Mouse (Mus musculus): ENCODE results near the gene Rbm47. TPM values are rescaled to one million over a fixed set of nuclear protein-coding genes. Genes with fewer than 3 reads are reported as not detected.

Rbm47 gene
- polyA plus RNA-seq, 1 experiment from 2014 or later, result 5.1 TPM

- no peaks in the 10 kb centered on the region for H3K36me3 ChIP-seq
- no peaks in the 10 kb centered on the region for H3K27me3 ChIP-seq
- 90% methylated on average over 3 of the region's 3 CpGs for WGBS
- no peaks in the 10 kb centered on the region for H3K9me3 ChIP-seq
- H3K9ac ChIP-seq (replicated peaks), result no peak overlapping the region
- no peak overlapping the region for H3K27ac ChIP-seq (replicated peaks)
- H3K4me2 ChIP-seq (replicated peaks), result no peak overlapping the region
- no peak overlapping the region for H3K4me3 ChIP-seq
- no peaks in the 10 kb centered on the region for H3K4me1 ChIP-seq
- ATAC-seq (replicated peaks), result no peak
These were observed 129.0 kb downstream of the Rbm47 start for GRCm38 (mm10) chr5:66043897-66044296.

GRCm38 (mm10) chr5:66042651-66043340 lies 130.1 kb downstream of the Rbm47 start:
- H3K27ac ChIP-seq (replicated peaks), result no peak overlapping the region
- H3K27me3 ChIP-seq, result no peaks in the 10 kb centered on the region
- H3K9me3 ChIP-seq, result no peaks in the 10 kb centered on the region
- no peak overlapping the region for H3K9ac ChIP-seq (replicated peaks)
- ATAC-seq (replicated peaks), result no peak
- no peaks in the 10 kb centered on the region for H3K4me1 ChIP-seq
- no peak overlapping the region for H3K4me2 ChIP-seq (replicated peaks)
- WGBS, result 51% methylated on average over 10 of the region's 10 CpGs
- H3K36me3 ChIP-seq, result no peaks in the 10 kb centered on the region
- H3K4me3 ChIP-seq, result no peak overlapping the region

GRCm38 (mm10) chr5:66040744-66041279 lies 132.1 kb downstream of the Rbm47 start:
- H3K36me3 ChIP-seq, result no peaks in the 10 kb centered on the region
- peaks cover 12% of the 10 kb centered on the region for H3K4me1 ChIP-seq
- H3K9ac ChIP-seq (replicated peaks), result no peak overlapping the region
- H3K4me2 ChIP-seq (replicated peaks), result no peak overlapping the region
- ATAC-seq (replicated peaks), result no peak
- H3K27ac ChIP-seq (replicated peaks), result no peak overlapping the region
- H3K4me3 ChIP-seq, result no peak overlapping the region
- no peaks in the 10 kb centered on the region for H3K27me3 ChIP-seq
- WGBS, result 92% methylated on average over 7 of the region's 7 CpGs
- no peaks in the 10 kb centered on the region for H3K9me3 ChIP-seq

GRCm38 (mm10) chr5:66039813-66040212 lies 133.1 kb downstream of the Rbm47 start:
- Histone ChIP-seq H3K4me2 (replicated peaks) (no peak overlapping the region), H3K27ac (replicated peaks) (no peak overlapping the region), H3K4me1 (peaks cover 12% of the 10 kb centered on the region), H3K36me3 (no peaks in the 10 kb centered on the region), H3K9ac (replicated peaks) (no peak overlapping the region), H3K27me3 (no peaks in the 10 kb centered on the region), H3K9me3 (no peaks in the 10 kb centered on the region), H3K4me3 (no peak overlapping the region)
- 75% methylated on average over 2 of the region's 2 CpGs for WGBS
- ATAC-seq (replicated peaks), result no peak

- Histone ChIP-seq H3K4me3 (no peak overlapping the region), H3K27ac (replicated peaks) (no peak overlapping the region), H3K9ac (replicated peaks) (no peak overlapping the region), H3K4me1 (peaks cover 16% of the 10 kb centered on the region), H3K4me2 (replicated peaks) (no peak overlapping the region), H3K27me3 (no peaks in the 10 kb centered on the region), H3K36me3 (no peaks in the 10 kb centered on the region), H3K9me3 (no peaks in the 10 kb centered on the region)
- peak; percentile 35; the same call in 1 of the 2 replicates for ATAC-seq (replicated peaks)
- 46% methylated on average over 6 of the region's 6 CpGs for WGBS
These were observed 135.9 kb downstream of the Rbm47 start for GRCm38 (mm10) chr5:66037066-66037465.

GRCm38 (mm10) chr5:66036440-66037054 lies 136.4 kb downstream of the Rbm47 start:
- H3K4me3 ChIP-seq, result no peak overlapping the region
- H3K4me1 ChIP-seq, result peaks cover 16% of the 10 kb centered on the region
- no peaks in the 10 kb centered on the region for H3K36me3 ChIP-seq
- peak; percentile 48; the same call in 1 of the 2 replicates for ATAC-seq (replicated peaks)
- no peaks in the 10 kb centered on the region for H3K9me3 ChIP-seq
- no peak overlapping the region for H3K4me2 ChIP-seq (replicated peaks)
- H3K27me3 ChIP-seq, result no peaks in the 10 kb centered on the region
- no peak overlapping the region for H3K27ac ChIP-seq (replicated peaks)
- WGBS, result 23% methylated on average over 7 of the region's 7 CpGs
- no peak overlapping the region for H3K9ac ChIP-seq (replicated peaks)

- WGBS, result 61% methylated on average over 14 of the region's 14 CpGs
- Histone ChIP-seq H3K27ac (replicated peaks) (no peak overlapping the region), H3K4me3 (no peak overlapping the region), H3K9ac (replicated peaks) (no peak overlapping the region), H3K9me3 (no peaks in the 10 kb centered on the region), H3K4me1 (peaks cover 16% of the 10 kb centered on the region), H3K36me3 (no peaks in the 10 kb centered on the region), H3K27me3 (no peaks in the 10 kb centered on the region), H3K4me2 (replicated peaks) (no peak overlapping the region)
- ATAC-seq (replicated peaks), result no peak
These were observed 138.3 kb downstream of the Rbm47 start for GRCm38 (mm10) chr5:66034375-66035195.

- 100% methylated on average over 1 of the region's 1 CpGs for WGBS
These were observed 140.1 kb downstream of the Rbm47 start for GRCm38 (mm10) chr5:66032826-66033225.

GRCm38 (mm10) chr5:66031699-66032098 lies 141.2 kb downstream of the Rbm47 start:
- Histone ChIP-seq H3K36me3 (no peaks in the 10 kb centered on the region), H3K9ac (replicated peaks) (no peak overlapping the region), H3K4me1 (peaks cover 12% of the 10 kb centered on the region; the same call in 1 of the 2 replicates), H3K9me3 (no peaks in the 10 kb centered on the region), H3K27ac (replicated peaks) (no peak overlapping the region), H3K4me3 (no peak overlapping the region), H3K4me2 (replicated peaks) (no peak overlapping the region), H3K27me3 (no peaks in the 10 kb centered on the region)
- ATAC-seq (replicated peaks), result no peak
- 92% methylated on average over 5 of the region's 5 CpGs for WGBS

More at GRCm38 (mm10) chr5:66032826-66033225, 140.1 kb downstream of the Rbm47 start:
- no peaks in the 10 kb centered on the region for H3K9me3 ChIP-seq
- no peak overlapping the region for H3K4me3 ChIP-seq
- H3K4me1 ChIP-seq, result peaks cover 16% of the 10 kb centered on the region
- H3K4me2 ChIP-seq (replicated peaks), result no peak overlapping the region
- ATAC-seq (replicated peaks), result no peak
- no peaks in the 10 kb centered on the region for H3K27me3 ChIP-seq
- no peak overlapping the region for H3K9ac ChIP-seq (replicated peaks)
- no peak overlapping the region for H3K27ac ChIP-seq (replicated peaks)
- no peaks in the 10 kb centered on the region for H3K36me3 ChIP-seq

GRCm38 (mm10) chr5:66028232-66028631 lies 144.7 kb downstream of the Rbm47 start:
- Histone ChIP-seq H3K9ac (replicated peaks) (no peak overlapping the region), H3K36me3 (no peaks in the 10 kb centered on the region), H3K9me3 (no peaks in the 10 kb centered on the region), H3K4me1 (no peaks in the 10 kb centered on the region), H3K27ac (replicated peaks) (no peak overlapping the region), H3K4me2 (replicated peaks) (no peak overlapping the region), H3K4me3 (no peak overlapping the region), H3K27me3 (no peaks in the 10 kb centered on the region)
- WGBS, result 95% methylated on average over 5 of the region's 5 CpGs
- no peak for ATAC-seq (replicated peaks)

GRCm38 (mm10) chr5:66027206-66027605 lies 145.7 kb downstream of the Rbm47 start:
- Histone ChIP-seq H3K9me3 (no peaks in the 10 kb centered on the region), H3K36me3 (no peaks in the 10 kb centered on the region), H3K4me2 (replicated peaks) (no peak overlapping the region), H3K4me3 (no peak overlapping the region), H3K27ac (replicated peaks) (no peak overlapping the region), H3K4me1 (no peaks in the 10 kb centered on the region), H3K27me3 (no peaks in the 10 kb centered on the region), H3K9ac (replicated peaks) (no peak overlapping the region)
- WGBS, result 95% methylated on average over 8 of the region's 8 CpGs
- no peak for ATAC-seq (replicated peaks)

- Histone ChIP-seq H3K9me3 (no peaks in the 10 kb centered on the region), H3K9ac (replicated peaks) (no peak overlapping the region), H3K27ac (replicated peaks) (no peak overlapping the region), H3K4me1 (no peaks in the 10 kb centered on the region), H3K4me3 (no peak overlapping the region), H3K4me2 (replicated peaks) (no peak overlapping the region), H3K27me3 (no peaks in the 10 kb centered on the region), H3K36me3 (no peaks in the 10 kb centered on the region)
- ATAC-seq (replicated peaks), result no peak
- WGBS, result 98% methylated on average over 31 of the region's 31 CpGs
These were observed 146.1 kb downstream of the Rbm47 start for GRCm38 (mm10) chr5:66026796-66027195.
